Mouse (Mus musculus) brain, embryonic 14.5 days (tissue): ENCODE measurements around the gene Ufc1.

Source experiments
- CTCF ChIP-seq: fragments of 200-500 bp; IDR thresholded peaks from 2 replicates; pipeline ENCODE4 v1.5.1; 2012; ENCODE audit warnings: inconsistent platforms, mild to moderate bottlenecking, moderate library complexity, borderline replicate concordance; ENCODE audit not compliant: insufficient read depth, insufficient read length; ENCODE audit errors: extremely low read depth
- POLR2A ChIP-seq: fragments of 200-500 bp; IDR thresholded peaks from 2 replicates; pipeline ENCODE4 v1.6.1; 2012; ENCODE audit warnings: mild to moderate bottlenecking, inconsistent platforms, borderline replicate concordance; ENCODE audit not compliant: poor library complexity, insufficient read depth, insufficient read length, severe bottlenecking; ENCODE audit errors: extremely low read depth

GRCm38 (mm10) chr1:171285096-171285892 is 9.5 kb downstream of the Ufc1 start:
- no peak for TF ChIP-seq POLR2A
- no peak for TF ChIP-seq CTCF
